Mouse (Mus musculus) limb, embryonic 11.5 days (tissue): ENCODE measurements around the gene Pex5l. TPM values are rescaled to one million over a fixed set of nuclear protein-coding genes. Genes with fewer than 3 reads are reported as not detected.

Source experiments
- ATAC-seq: fragments of 200-750 bp; cut with Nextera tagmentation; 2 replicates; pipeline ENCODE4 v1.8.0; 2017; ENCODE audit warnings: low read depth; ENCODE audit not compliant: insufficient number of reproducible peaks, low FRiP score, low TSS enrichment
- DNase-seq: peaks from one replicate; pipeline ENCODE4 v3.0.0-alpha.2; 2015; ENCODE audit warnings: low spot score
- H3K27ac ChIP-seq: fragments of 300-500 bp; sonication (generic); replicated peaks from 2 replicates; pipeline ENCODE4 v1.5.1; 2014; ENCODE audit warnings: low read depth, mild to moderate bottlenecking, low read length
- H3K27me3 ChIP-seq: fragments of 300-500 bp; sonication (generic); 2 replicates; pipeline ENCODE4 v1.6.1; 2014; ENCODE audit warnings: mild to moderate bottlenecking, low read length, mixed read lengths; ENCODE audit not compliant: control insufficient read depth, insufficient read depth
- H3K36me3 ChIP-seq: fragments of 300-500 bp; sonication (generic); 2 replicates; pipeline ENCODE4 v1.6.1; 2014; ENCODE audit warnings: mild to moderate bottlenecking, low read length, moderate library complexity, mixed read lengths; ENCODE audit not compliant: control insufficient read depth, insufficient read depth
- H3K4me1 ChIP-seq: fragments of 300-500 bp; sonication (generic); 2 replicates; pipeline ENCODE4 v1.6.1; 2014; ENCODE audit warnings: low read length, mixed read lengths; ENCODE audit not compliant: control insufficient read depth, insufficient read depth
- H3K4me2 ChIP-seq: fragments of 300-500 bp; sonication (generic); 2 replicates; pipeline ENCODE4 v1.6.1; 2014; ENCODE audit warnings: low read depth, mild to moderate bottlenecking, moderate library complexity; ENCODE audit not compliant: severe bottlenecking
- H3K4me3 ChIP-seq: fragments of 300-500 bp; sonication (generic); 2 replicates; pipeline ENCODE4 v1.5.1; 2014; ENCODE audit warnings: low read depth, low read length
- H3K9ac ChIP-seq: fragments of 300-500 bp; sonication (generic); 2 replicates; pipeline ENCODE4 v1.6.1; 2014; ENCODE audit warnings: mild to moderate bottlenecking, low read length
- H3K9me3 ChIP-seq: fragments of 300-500 bp; sonication (generic); 2 replicates; pipeline ENCODE4 v1.6.1; 2016; ENCODE audit warnings: low read length; ENCODE audit not compliant: control insufficient read depth
- WGBS: fragments of 180-500 bp; shearing (Covaris S2); extraction: QIAGEN DNeasy Blood & Tissue Kit; methylation state at CpG from one replicate; pipeline ENCODE4 v1.1.7; 2014; 5-methylcytosine and 5-hydroxymethylcytosine counted together
- polyA plus RNA-seq: library from polyadenylated mRNA; unstranded; fragments of >200 nt; fragmentation: Nextera tagmentation; extraction: Ambion mirVana; gene quantifications from 2 replicates; pipeline ENCODE4 v1.2.1, GENCODE M21; 2014

Gene Pex5l
- polyA plus RNA-seq: 0.13 and 0.21 TPM in 2 replicates

- under 1% methylated on average over 73 of the region's 88 CpGs for WGBS
- peak within 1 kb of the TSS; percentile 22; the same call in 1 of the 2 replicates for H3K9ac ChIP-seq
- 0 out of 2 replicates have a peak, but pooled peaks cover 5% of the 10 kb centered on the region for H3K4me1 ChIP-seq
- H3K4me2 ChIP-seq: peak within 1 kb of the TSS; percentile 85
- H3K36me3 ChIP-seq: no peaks in the 10 kb centered on the region
- peaks cover 10% of the 10 kb centered on the region for H3K27me3 ChIP-seq
- H3K4me3 ChIP-seq: peak within 1 kb of the TSS; percentile 43
- DNase-seq (peak; percentile 77), ATAC-seq (peak; percentile 91)
- no peaks in the 10 kb centered on the region for H3K9me3 ChIP-seq
- no peak within 1 kb of the TSS for H3K27ac ChIP-seq
These were observed at the start of gene Pex5l for GRCm38 (mm10) chr3:33142901-33143461. Pex5l (minus strand) TSS chr3:33143247.

- no peak for ATAC-seq
- no peak for DNase-seq
- Histone ChIP-seq H3K27ac (no peak overlapping the region), H3K4me2 (no peak overlapping the region), H3K9ac (no peak overlapping the region), H3K9me3 (no peaks in the 10 kb centered on the region), H3K4me1 (no peaks in the 10 kb centered on the region), H3K4me3 (no peak overlapping the region), H3K27me3 (no peaks in the 10 kb centered on the region), H3K36me3 (no peaks in the 10 kb centered on the region)
- WGBS: 39% methylated on average over 3 of the region's 3 CpGs
These were observed 22.1 kb upstream of the Pex5l start for GRCm38 (mm10) chr3:33165186-33165585.

GRCm38 (mm10) chr3:33163821-33164220 lies 20.8 kb upstream of the Pex5l start:
- Histone ChIP-seq H3K27me3 (no peaks in the 10 kb centered on the region), H3K4me1 (no peaks in the 10 kb centered on the region), H3K4me2 (no peak overlapping the region), H3K27ac (no peak overlapping the region), H3K9me3 (no peaks in the 10 kb centered on the region), H3K9ac (no peak overlapping the region), H3K36me3 (no peaks in the 10 kb centered on the region), H3K4me3 (no peak overlapping the region)
- ATAC-seq: no peak
- no peak for DNase-seq

- H3K4me3 ChIP-seq: no peak overlapping the region
These were observed 545 bp upstream of the Pex5l start for GRCm38 (mm10) chr3:33143592-33143991.

GRCm38 (mm10) chr3:33142398-33142797 lies 649 bp downstream of the Pex5l start:
- Histone ChIP-seq H3K27me3 (peaks cover 10% of the 10 kb centered on the region), H3K9ac (peak overlapping the region; percentile 22; the same call in 1 of the 2 replicates), H3K4me2 (peak overlapping the region; percentile 85), H3K27ac (no peak overlapping the region), H3K9me3 (no peaks in the 10 kb centered on the region), H3K4me3 (peak overlapping the region; percentile 43), H3K4me1 (0 out of 2 replicates have a peak, but pooled peaks cover 5% of the 10 kb centered on the region), H3K36me3 (no peaks in the 10 kb centered on the region)
- ATAC-seq (peak; percentile 62), DNase-seq (peak; percentile 41)
- under 1% methylated on average over 17 of the region's 17 CpGs for WGBS

More at GRCm38 (mm10) chr3:33143592-33143991, 545 bp upstream of the Pex5l start:
- DNase-seq (no peak), ATAC-seq (no peak)
- no peak overlapping the region for H3K9ac ChIP-seq
- H3K9me3 ChIP-seq: no peaks in the 10 kb centered on the region
- peaks cover 10% of the 10 kb centered on the region for H3K27me3 ChIP-seq
- H3K36me3 ChIP-seq: no peaks in the 10 kb centered on the region
- H3K4me1 ChIP-seq: 0 out of 2 replicates have a peak, but pooled peaks cover 5% of the 10 kb centered on the region
- no peak overlapping the region for H3K4me2 ChIP-seq
- H3K27ac ChIP-seq: no peak overlapping the region
- WGBS: 80% methylated on average over 7 of the region's 7 CpGs

- no peaks in the 10 kb centered on the region for H3K36me3 ChIP-seq
- no peaks in the 10 kb centered on the region for H3K27me3 ChIP-seq
- no peak overlapping the region for H3K9ac ChIP-seq
- DNase-seq (no peak), ATAC-seq (no peak)
- H3K27ac ChIP-seq: no peak overlapping the region
- H3K4me2 ChIP-seq: no peak overlapping the region
- no peaks in the 10 kb centered on the region for H3K4me1 ChIP-seq
- H3K4me3 ChIP-seq: no peak overlapping the region
- no peaks in the 10 kb centered on the region for H3K9me3 ChIP-seq
These were observed 13.1 kb downstream of the Pex5l start for GRCm38 (mm10) chr3:33129944-33130343.

GRCm38 (mm10) chr3:33124796-33125195 lies 18.3 kb downstream of the Pex5l start:
- no peaks in the 10 kb centered on the region for H3K36me3 ChIP-seq
- DNase-seq: no peak
- H3K4me1 ChIP-seq: no peaks in the 10 kb centered on the region
- no peak overlapping the region for H3K9ac ChIP-seq
- no peak overlapping the region for H3K4me3 ChIP-seq
- no peaks in the 10 kb centered on the region for H3K9me3 ChIP-seq
- ATAC-seq: no peak
- no peaks in the 10 kb centered on the region for H3K27me3 ChIP-seq
- no peak overlapping the region for H3K27ac ChIP-seq
- WGBS: 85% methylated on average over 5 of the region's 5 CpGs
- H3K4me2 ChIP-seq: no peak overlapping the region

- Histone ChIP-seq H3K9ac (no peak overlapping the region), H3K4me2 (no peak overlapping the region), H3K4me1 (no peaks in the 10 kb centered on the region), H3K27ac (no peak overlapping the region), H3K4me3 (no peak overlapping the region), H3K36me3 (no peaks in the 10 kb centered on the region), H3K27me3 (no peaks in the 10 kb centered on the region), H3K9me3 (no peaks in the 10 kb centered on the region)
- WGBS: 84% methylated on average over 2 of the region's 2 CpGs
- ATAC-seq (no peak), DNase-seq (no peak)
These were observed 37.3 kb downstream of the Pex5l start for GRCm38 (mm10) chr3:33105785-33106184.

GRCm38 (mm10) chr3:33103501-33103900 lies 39.5 kb downstream of the Pex5l start:
- no peaks in the 10 kb centered on the region for H3K9me3 ChIP-seq
- 93% methylated on average over 6 of the region's 6 CpGs for WGBS
- H3K27me3 ChIP-seq: no peaks in the 10 kb centered on the region
- H3K27ac ChIP-seq: no peak overlapping the region
- H3K4me2 ChIP-seq: no peak overlapping the region
- DNase-seq: no peak
- no peak overlapping the region for H3K9ac ChIP-seq
- H3K36me3 ChIP-seq: no peaks in the 10 kb centered on the region
- H3K4me3 ChIP-seq: no peak overlapping the region
- no peak for ATAC-seq
- H3K4me1 ChIP-seq: no peaks in the 10 kb centered on the region
